Mouse (Mus musculus) MEL (cell line): Measurements from ENCODE around the gene Aldh3b3. TPM values are rescaled to one million over a fixed set of nuclear protein-coding genes. Genes with fewer than 3 reads are reported as not detected.
A peak's percentile ranks its signal among the peaks of the same experiment; 100 is the strongest.

Source experiments
- DNase-seq: peaks from one replicate; pipeline ENCODE4 v3.0.0; 2011; ENCODE audit warnings: low read depth, low spot score
- H3K27ac ChIP-seq: 2 replicates; pipeline ENCODE4 v1.5.1; 2012; ENCODE audit warnings: low read depth, mild to moderate bottlenecking, control low read depth, low read length, moderate library complexity; ENCODE audit not compliant: control insufficient read depth
- H3K27me3 ChIP-seq, 2 experiments: fragments of 150-350 bp in 1 of 2; sonication (generic) in 1 of 2; 2 replicates each; pipeline ENCODE4 v1.6.1; 2012; ENCODE audit warnings: low read length in 2 of 2, mild to moderate bottlenecking in 2 of 2, improper control_type of control experiment in 1 of 2, moderate library complexity in 1 of 2; ENCODE audit not compliant: insufficient read depth in 2 of 2, control insufficient read depth in 1 of 2
- H3K36me3 ChIP-seq, 2 experiments: 2 replicates each; pipeline ENCODE4 v1.6.1; 2012 to 2014; ENCODE audit warnings: low read length in 2 of 2, improper control_type of control experiment in 1 of 2, inconsistent platforms in 1 of 2, mild to moderate bottlenecking in 1 of 2; ENCODE audit not compliant: insufficient read depth in 2 of 2, control insufficient read depth in 1 of 2
- H3K4me1 ChIP-seq, 2 experiments: fragments of 150-350 bp in 1 of 2; sonication (generic) in 1 of 2; 2 replicates each; pipeline ENCODE4 v1.6.1; 2012; ENCODE audit warnings: low read length in 2 of 2, improper control_type of control experiment in 1 of 2, mild to moderate bottlenecking in 1 of 2; ENCODE audit not compliant: insufficient read depth in 2 of 2, control insufficient read depth in 1 of 2
- H3K4me3 ChIP-seq, 2 experiments: fragments of 150-350 bp in 1 of 2; sonication (generic) in 1 of 2; 2 replicates each; pipeline ENCODE4 v1.5.1; 2012; ENCODE audit warnings: low read depth in 2 of 2, low read length in 2 of 2, mild to moderate bottlenecking in 2 of 2, moderate library complexity in 2 of 2, control low read depth in 1 of 2, improper control_type of control experiment in 1 of 2; ENCODE audit not compliant: control insufficient read depth in 1 of 2, insufficient read depth in 1 of 2
- H3K79me2 ChIP-seq: 2 replicates; pipeline ENCODE4 v1.6.1; 2012; ENCODE audit warnings: mild to moderate bottlenecking, low read length, moderate library complexity; ENCODE audit not compliant: control insufficient read depth, poor library complexity, insufficient read depth
- H3K9ac ChIP-seq: 2 replicates; pipeline ENCODE4 v1.6.1; 2012; ENCODE audit warnings: low read depth, mild to moderate bottlenecking, control low read depth, low read length, moderate library complexity; ENCODE audit not compliant: control insufficient read depth, poor library complexity, severe bottlenecking
- H3K9me3 ChIP-seq: fragments of 150-350 bp; sonication (generic); replicated peaks from 2 replicates; pipeline ENCODE4 v1.6.1; 2012; ENCODE audit warnings: mild to moderate bottlenecking, low read length, improper control_type of control experiment, moderate library complexity; ENCODE audit not compliant: insufficient read depth
- BHLHE40 ChIP-seq: IDR thresholded peaks from 2 replicates; pipeline ENCODE4 v1.6.1; 2012; ENCODE audit warnings: low read depth, mild to moderate bottlenecking, inconsistent platforms, low read length, improper control_type of control experiment, borderline replicate concordance
- CHD1 ChIP-seq: IDR thresholded peaks from 2 replicates; pipeline ENCODE4 v1.6.1; 2012; ENCODE audit warnings: low read depth, mild to moderate bottlenecking, inconsistent platforms, low read length, improper control_type of control experiment
- ELF1 ChIP-seq: IDR thresholded peaks from 2 replicates; pipeline ENCODE4 v1.6.1; 2014; ENCODE audit warnings: low read depth, mild to moderate bottlenecking, inconsistent platforms, low read length, improper control_type of control experiment, moderate library complexity
- GATA1 ChIP-seq: IDR thresholded peaks from 2 replicates; pipeline ENCODE4 v1.6.1; 2011; ENCODE audit warnings: low read depth, low read length, improper control_type of control experiment
- HCFC1 ChIP-seq: IDR thresholded peaks from 2 replicates; pipeline ENCODE4 v1.6.1; 2012; ENCODE audit warnings: low read depth, mild to moderate bottlenecking, inconsistent platforms, low read length, improper control_type of control experiment, moderate library complexity
- MEF2A ChIP-seq: IDR thresholded peaks from 2 replicates; pipeline ENCODE4 v1.6.1; 2014; ENCODE audit warnings: low read depth, mild to moderate bottlenecking, inconsistent platforms, low read length, improper control_type of control experiment; ENCODE audit not compliant: poor library complexity, insufficient replicate concordance, severe bottlenecking; ENCODE audit errors: extremely low read depth
- MYC ChIP-seq: IDR thresholded peaks from 2 replicates; pipeline ENCODE4 v1.6.1; 2011; ENCODE audit warnings: low read depth, mild to moderate bottlenecking, low read length, improper control_type of control experiment, moderate library complexity
- POLR2A ChIP-seq, 2 experiments: IDR thresholded peaks; 2 replicates each; pipeline ENCODE4 v1.6.1; 2011 to 2012; ENCODE audit warnings: low read length in 2 of 2, mild to moderate bottlenecking in 2 of 2, control low read depth in 1 of 2, improper control_type of control experiment in 1 of 2, low read depth in 1 of 2, moderate library complexity in 1 of 2; ENCODE audit not compliant: control insufficient read depth in 1 of 2, insufficient read depth in 1 of 2, poor library complexity in 1 of 2
- POLR2AphosphoS5 ChIP-seq: IDR thresholded peaks from 2 replicates; pipeline ENCODE4 v1.6.1; 2012; ENCODE audit warnings: low read depth, borderline replicate concordance, mild to moderate bottlenecking, inconsistent platforms, low read length, moderate library complexity, mixed read lengths
- RAD21 ChIP-seq: IDR thresholded peaks from 2 replicates; pipeline ENCODE4 v1.6.1; 2011; ENCODE audit warnings: mild to moderate bottlenecking, low read depth, low read length, improper control_type of control experiment
- ZC3H11A ChIP-seq: IDR thresholded peaks from 2 replicates; pipeline ENCODE4 v1.6.1; 2012; ENCODE audit warnings: low read depth, mild to moderate bottlenecking, inconsistent platforms, low read length, improper control_type of control experiment
- ZMIZ1 ChIP-seq: IDR thresholded peaks from 2 replicates; pipeline ENCODE4 v1.6.1; 2012; ENCODE audit warnings: low read depth, mild to moderate bottlenecking, inconsistent platforms, low read length, improper control_type of control experiment, moderate library complexity
- polyA plus RNA-seq, 2 experiments: library from polyadenylated mRNA; stranded (reverse) in 1 of 2; unstranded in 1 of 2; fragments of >175 nt in 1 of 2; fragments of >200 nt in 1 of 2; gene quantifications; 2 replicates each; pipeline versions ENCODE4 v1.2.1 to v1.2.4; 2012; ENCODE audit warnings: low replicate concordance in 2 of 2, low read depth in 1 of 2; ENCODE audit not compliant: insufficient read length in 2 of 2, insufficient read depth in 1 of 2, missing spikeins in 1 of 2
- total RNA-seq: library from RNA; depleted of rRNA; stranded (reverse); fragments of 300-350 nt; gene quantifications from 2 replicates; pipeline ENCODE4 v1.2.3, GENCODE M21; 2012

Gene Aldh3b3
- total and polyA plus RNA-seq, 3 experiments: not detected

- no peaks in the 10 kb centered on the region for H3K79me2 ChIP-seq
- peaks cover 6 to 7% of the 10 kb centered on the region in 2 experiments; a peak in 3 of 4 replicates for H3K4me1 ChIP-seq
- H3K36me3 ChIP-seq: 0 out of 4 replicates have a peak, but pooled peaks cover 0 to 4% of the 10 kb centered on the region in 2 experiments
- H3K9ac ChIP-seq: no peak overlapping the region
- no peaks in the 10 kb centered on the region for H3K27me3 ChIP-seq
- no peak for DNase-seq
- no peak for TF ChIP-seq BHLHE40
- H3K9me3 ChIP-seq: no peaks in the 10 kb centered on the region
- H3K4me3 ChIP-seq: no peak overlapping the region
- no peak overlapping the region for H3K27ac ChIP-seq
These were observed 8.1 kb upstream of the Aldh3b3 start for GRCm38 (mm10) chr19:3950331-3950730.

DNA sequence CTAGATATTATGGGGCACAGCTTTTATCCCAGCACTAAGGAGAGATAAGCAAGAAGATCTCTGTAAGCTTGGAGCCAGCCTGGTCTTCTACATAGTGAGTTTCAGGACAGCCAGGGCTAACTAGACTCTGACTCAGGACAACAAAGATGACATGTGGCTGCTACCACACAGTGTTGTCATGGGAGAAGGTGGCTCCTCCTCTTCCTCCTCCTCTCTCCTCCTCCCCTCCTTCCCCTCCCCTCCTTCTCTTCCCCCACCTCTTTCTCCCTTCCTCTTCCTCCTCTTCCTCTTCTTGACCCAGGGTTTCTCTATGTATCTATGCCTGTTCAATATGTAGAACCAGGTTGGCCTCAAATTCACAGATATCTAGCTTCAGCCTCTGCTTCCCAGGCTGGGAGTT lies 7.0 kb upstream of the Aldh3b3 start:
- Histone ChIP-seq H3K36me3 (0 out of 4 replicates have a peak, but pooled peaks cover 0 to 6% of the 10 kb centered on the region in 2 experiments), H3K9ac (no peak overlapping the region), H3K9me3 (no peaks in the 10 kb centered on the region), H3K4me3 (no peak overlapping the region), H3K27ac (no peak overlapping the region), H3K4me1 (peaks cover 9% of the 10 kb centered on the region in 2 experiments; a peak in 3 of 4 replicates), H3K79me2 (no peaks in the 10 kb centered on the region), H3K27me3 (no peaks in the 10 kb centered on the region)
- peak; percentile 50 for DNase-seq
- TF ChIP-seq MYC (0 out of 2 replicates have a peak, but pooled peaks have one; percentile 33), ZMIZ1 (no peak), HCFC1 (0 out of 2 replicates have a peak, but pooled peaks have one; percentile 2), GATA1 (0 out of 2 replicates have a peak, but pooled peaks have one; percentile 20)

- Histone ChIP-seq H3K79me2 (no peaks in the 10 kb centered on the region), H3K9me3 (no peaks in the 10 kb centered on the region), H3K4me1 (peaks cover 9% of the 10 kb centered on the region in 2 experiments; a peak in 3 of 4 replicates), H3K4me3 (no peak overlapping the region), H3K36me3 (0 out of 4 replicates have a peak, but pooled peaks cover 0 to 6% of the 10 kb centered on the region in 2 experiments), H3K27ac (no peak overlapping the region), H3K27me3 (no peaks in the 10 kb centered on the region), H3K9ac (no peak overlapping the region)
- DNase-seq: no peak
- TF ChIP-seq ELF1 (no peak), ZMIZ1 (no peak), ZC3H11A (no peak), RAD21 (no peak), CHD1 (no peak), MEF2A (no peak), POLR2A (IDR thresholded peaks at IDR 0.05; ENCODE audit: control insufficient read depth in 1 of 2, insufficient read depth in 1 of 2, low read depth in 1 of 2, low read length in 2 of 2, poor library complexity in 1 of 2) (no peak), HCFC1 (no peak), POLR2AphosphoS5 (no peak)
These were observed 6.3 kb upstream of the Aldh3b3 start for GRCm38 (mm10) chr19:3952099-3952498.
